Mouse (Mus musculus) lung, embryonic 14.5 days (tissue): Measurements from ENCODE around the gene Ccsap. TPM values are rescaled to one million over a fixed set of nuclear protein-coding genes. Genes with fewer than 3 reads are reported as not detected.

Source experiments
- ATAC-seq: fragments of 200-750 bp; cut with Nextera tagmentation; 2 replicates; pipeline ENCODE4 v1.8.0; 2017; ENCODE audit warnings: mild to moderate bottlenecking, moderate TSS enrichment, moderate library complexity; ENCODE audit not compliant: insufficient read depth
- DNase-seq: peaks from one replicate; pipeline ENCODE4 v3.0.0-alpha.2; 2015
- H3K27ac ChIP-seq: fragments of 300-500 bp; sonication (generic); 2 replicates; pipeline ENCODE4 v1.5.1; 2014; ENCODE audit warnings: low read depth, mild to moderate bottlenecking, moderate library complexity
- H3K27me3 ChIP-seq: fragments of 300-500 bp; sonication (generic); 2 replicates; pipeline ENCODE4 v1.6.1; 2014; ENCODE audit warnings: low read length, control low read depth; ENCODE audit not compliant: insufficient read depth
- H3K36me3 ChIP-seq: fragments of 300-500 bp; sonication (generic); 2 replicates; pipeline ENCODE4 v1.6.1; 2014; ENCODE audit warnings: control low read depth; ENCODE audit not compliant: insufficient read depth
- H3K4me1 ChIP-seq: fragments of 300-500 bp; sonication (generic); 2 replicates; pipeline ENCODE4 v1.6.1; 2014; ENCODE audit warnings: antibody characterized with exemption, control low read depth; ENCODE audit not compliant: insufficient read depth
- H3K4me2 ChIP-seq: fragments of 300-500 bp; sonication (generic); 2 replicates; pipeline ENCODE4 v1.6.1; 2014; ENCODE audit warnings: mild to moderate bottlenecking
- H3K4me3 ChIP-seq: fragments of 300-500 bp; sonication (generic); 2 replicates; pipeline ENCODE4 v1.5.1; 2014; ENCODE audit warnings: low read depth, low read length
- H3K9ac ChIP-seq: fragments of 300-500 bp; sonication (generic); 2 replicates; pipeline ENCODE4 v1.6.1; 2014
- H3K9me3 ChIP-seq: fragments of 300-500 bp; sonication (generic); 2 replicates; pipeline ENCODE4 v1.6.1; 2016; ENCODE audit warnings: low read depth, low read length, control low read depth
- CTCF ChIP-seq: IDR thresholded peaks from 2 replicates; pipeline ENCODE4 v1.5.1; 2016; ENCODE audit warnings: antibody characterized with exemption, low read depth
- WGBS: fragments of 180-500 bp; shearing (Covaris S2); extraction: QIAGEN DNeasy Blood & Tissue Kit; methylation state at CpG from one replicate; pipeline ENCODE4 v1.1.7; 2014; 5-methylcytosine and 5-hydroxymethylcytosine counted together
- polyA plus RNA-seq: library from polyadenylated mRNA; unstranded; fragments of >200 nt; fragmentation: Nextera tagmentation; extraction: Ambion mirVana; gene quantifications from 2 replicates; pipeline ENCODE4 v1.2.1, GENCODE M21; 2014

The Ccsap gene
- polyA plus RNA-seq, 1 experiment from 2014 or later = 7.1 TPM

GRCm38 (mm10) chr8:123895680-123896365 lies 35.8 kb upstream of the Ccsap start:
- H3K4me3 ChIP-seq = no peak overlapping the region
- WGBS = 62% methylated on average over 9 of the region's 9 CpGs
- no peak for TF ChIP-seq CTCF
- H3K27me3 ChIP-seq = peaks cover 52% of the 10 kb centered on the region
- H3K9ac ChIP-seq = no peak overlapping the region
- H3K9me3 ChIP-seq = no peaks in the 10 kb centered on the region
- no peaks in the 10 kb centered on the region for H3K4me1 ChIP-seq
- H3K4me2 ChIP-seq = no peak overlapping the region
- peaks cover 18% of the 10 kb centered on the region; the same call in 1 of the 2 replicates for H3K36me3 ChIP-seq
- ATAC-seq (no peak), DNase-seq (no peak)
- no peak overlapping the region for H3K27ac ChIP-seq

- ATAC-seq (no peak), DNase-seq (no peak)
- H3K4me3 ChIP-seq = no peak overlapping the region
- H3K9me3 ChIP-seq = no peaks in the 10 kb centered on the region
- no peak overlapping the region for H3K27ac ChIP-seq
- no peak overlapping the region for H3K9ac ChIP-seq
- no peak for TF ChIP-seq CTCF
- peaks cover 56% of the 10 kb centered on the region for H3K27me3 ChIP-seq
- no peak overlapping the region for H3K4me2 ChIP-seq
- peaks cover 12% of the 10 kb centered on the region; the same call in 1 of the 2 replicates for H3K36me3 ChIP-seq
- WGBS = 64% methylated on average over 4 of the region's 4 CpGs
- H3K4me1 ChIP-seq = no peaks in the 10 kb centered on the region
These were observed 35.2 kb upstream of the Ccsap start for GRCm38 (mm10) chr8:123895230-123895629.

GRCm38 (mm10) chr8:123894502-123895097 lies 34.6 kb upstream of the Ccsap start, which contains the start of gene Acta1:
Acta1 (minus strand) TSS chr8:123894751.
- ATAC-seq (no peak), DNase-seq (no peak)
- Histone ChIP-seq H3K27me3 (peaks cover 56% of the 10 kb centered on the region), H3K9me3 (no peaks in the 10 kb centered on the region), H3K27ac (no peak within 1 kb of the TSS), H3K4me1 (no peaks in the 10 kb centered on the region), H3K9ac (no peak within 1 kb of the TSS), H3K4me2 (no peak within 1 kb of the TSS), H3K4me3 (no peak within 1 kb of the TSS), H3K36me3 (peaks cover 9% of the 10 kb centered on the region; the same call in 1 of the 2 replicates)
- 21% methylated on average over 15 of the region's 15 CpGs for WGBS
- no peak for TF ChIP-seq CTCF

GRCm38 (mm10) chr8:123893413-123893812 lies 33.4 kb upstream of the Ccsap start:
- Histone ChIP-seq H3K9ac (no peak overlapping the region), H3K4me1 (no peaks in the 10 kb centered on the region), H3K27me3 (peaks cover 56% of the 10 kb centered on the region), H3K4me2 (no peak overlapping the region), H3K4me3 (no peak overlapping the region), H3K36me3 (no peaks in the 10 kb centered on the region), H3K27ac (no peak overlapping the region), H3K9me3 (no peaks in the 10 kb centered on the region)
- DNase-seq (no peak), ATAC-seq (no peak)
- 68% methylated on average over 11 of the region's 11 CpGs for WGBS
- no peak for TF ChIP-seq CTCF

GRCm38 (mm10) chr8:123892586-123893155 lies 32.7 kb upstream of the Ccsap start:
- Histone ChIP-seq H3K9me3 (no peaks in the 10 kb centered on the region), H3K4me2 (no peak overlapping the region), H3K4me1 (no peaks in the 10 kb centered on the region), H3K4me3 (no peak overlapping the region), H3K36me3 (no peaks in the 10 kb centered on the region), H3K9ac (no peak overlapping the region), H3K27me3 (peaks cover 56% of the 10 kb centered on the region), H3K27ac (no peak overlapping the region)
- no peak for ATAC-seq
- WGBS = 14% methylated on average over 30 of the region's 30 CpGs
- TF ChIP-seq CTCF = no peak
- no peak for DNase-seq

GRCm38 (mm10) chr8:123891883-123892585 lies 32.0 kb upstream of the Ccsap start:
- H3K27ac ChIP-seq = no peak overlapping the region
- no peaks in the 10 kb centered on the region for H3K4me1 ChIP-seq
- H3K36me3 ChIP-seq = no peaks in the 10 kb centered on the region
- peaks cover 56% of the 10 kb centered on the region for H3K27me3 ChIP-seq
- peak overlapping the region; percentile 25; the same call in 1 of the 2 replicates for H3K4me2 ChIP-seq
- H3K9ac ChIP-seq = no peak overlapping the region
- ATAC-seq (no peak), DNase-seq (no peak)
- no peak for TF ChIP-seq CTCF
- WGBS = 2% methylated on average over 49 of the region's 49 CpGs
- H3K4me3 ChIP-seq = peak overlapping the region; percentile 12; the same call in 1 of the 2 replicates
- no peaks in the 10 kb centered on the region for H3K9me3 ChIP-seq
